Comparison of ENCODE assay signal across 10 mouse cellular contexts in genomic region chr8:106300739-106301715, GRCm38 (mm10). TPM values are rescaled to one million over a fixed set of nuclear protein-coding genes. Genes with fewer than 3 reads are reported as not detected.
A peak's percentile ranks its signal among the peaks of the same experiment; 100 is the strongest.
DNase-seq lines count a peak whose midpoint lies in the region; ATAC-seq and TF ChIP-seq lines count a peak whose summit lies in the region.
"Had no signal": no experiment of that assay in that cellular context is flagged by ENCODE, and none has a peak within 500 bp of the region (broad histone marks: within the 10 kb centered on the region; RNA-seq: fewer than 3 reads in every experiment).

No protein-coding gene starts in this region.

- no peak overlapping the region for H3K4me3 ChIP-seq in hindbrain, postnatal 0 days (ENCODE audit: low read length)
- no peak overlapping the region for H3K4me3 ChIP-seq in neural tube, embryonic 13.5 days

- intact Hi-C loops in gastrocnemius, postnatal 14 days (cut with DNase I; ENCODE audit: low total_unique reads) = no loop called here

- H3K4me1 ChIP-seq in hindbrain, postnatal 0 days (ENCODE audit: insufficient read depth, low read length) = peaks cover 13% of the 10 kb centered on the region
- peaks cover 51% of the 10 kb centered on the region for H3K4me1 ChIP-seq in neural tube, embryonic 13.5 days (replicated peaks)

- H3K9me3 ChIP-seq in hindbrain, postnatal 0 days (ENCODE audit: low read length) = no peaks in the 10 kb centered on the region
- no peaks in the 10 kb centered on the region for H3K9me3 ChIP-seq in neural tube, embryonic 13.5 days

- no peaks in the 10 kb centered on the region for H3K36me3 ChIP-seq in hindbrain, postnatal 0 days (ENCODE audit: insufficient read depth, low read length)
- H3K36me3 ChIP-seq in neural tube, embryonic 13.5 days = no peaks in the 10 kb centered on the region

- no peaks in the 10 kb centered on the region for H3K27me3 ChIP-seq in hindbrain, postnatal 0 days (ENCODE audit: insufficient read depth, low read length)
- H3K27me3 ChIP-seq in neural tube, embryonic 13.5 days = no peaks in the 10 kb centered on the region

- no peak for TF ChIP-seq CTCF in hindbrain, postnatal 0 days (IDR thresholded peaks at IDR 0.05; ENCODE audit: low read depth)

- H3K27ac ChIP-seq in hindbrain, postnatal 0 days = peak overlapping the region; percentile 27; the same call in 1 of the 2 replicates
- peak overlapping the region; percentile 86 for H3K27ac ChIP-seq in neural tube, embryonic 13.5 days (replicated peaks)

- peak; percentile 35; the same call in 1 of the 2 replicates for ATAC-seq in hindbrain, postnatal 0 days
- ATAC-seq in neural tube, embryonic 13.5 days (ENCODE audit: low read depth) = peak; percentile 77

- no peak overlapping the region for H3K9ac ChIP-seq in hindbrain, postnatal 0 days (replicated peaks; ENCODE audit: low read length)
- no peak overlapping the region for H3K9ac ChIP-seq in neural tube, embryonic 13.5 days

- H3K4me2 ChIP-seq in hindbrain, postnatal 0 days (ENCODE audit: low read depth, low read length) = no peak overlapping the region
- peak overlapping the region; percentile 25 for H3K4me2 ChIP-seq in neural tube, embryonic 13.5 days

- peak; percentile 30 for DNase-seq in gastrocnemius, postnatal 10 days
- no peak for DNase-seq in gastrocnemius, postnatal 14 days
- DNase-seq in brain, embryonic 18.5 days (ENCODE audit: low read depth, low spot score) = peak; percentile 30
- DNase-seq in hindbrain, postnatal 0 days (ENCODE audit: low spot score) = peak; percentile 64
- DNase-seq in kidney, postnatal 4 days = no peak
- no peak for DNase-seq in urinary bladder, postnatal 36 days (ENCODE audit: low spot score in 2 of 2)
- no peak for DNase-seq in lung, postnatal 10 days
- DNase-seq: adrenal gland, postnatal 14 days; kidney, postnatal 25 days had no signal

- WGBS in hindbrain, postnatal 0 days = 36% methylated on average over 9 of the region's 9 CpGs
- WGBS in neural tube, embryonic 13.5 days = 33% methylated on average over 9 of the region's 9 CpGs

RNA-seq across cellular contexts. Expression of gene Smpd3, which starts 36.8 kb away (rescaled TPM):
- 1 to 10 TPM; 1.4 to 7.7 TPM for total RNA-seq in gastrocnemius, postnatal 10 days (2021)
- 1 to 10 TPM; 1.4 TPM for total RNA-seq in gastrocnemius, postnatal 14 days (2021)
- 88.3 and 96.1 TPM in 2 replicates for total RNA-seq in hindbrain, postnatal 0 days (2014; rRNA removed)
- 51.6 and 58.2 TPM in 2 replicates for polyA plus RNA-seq in hindbrain, postnatal 0 days (2015; fragmentation: Nextera tagmentation; extraction: Ambion mirVana)
- polyA plus RNA-seq in neural tube, embryonic 13.5 days (2015; fragmentation: Nextera tagmentation; extraction: Ambion mirVana) = 39.4 and 40.2 TPM in 2 replicates

Comparison
In these comparisons a context has a peak if more than half of its experiments do, and no peak if none do; other contexts are left out.
1. DNase-seq: peak in gastrocnemius, postnatal 10 days (single experiment), brain, embryonic 18.5 days (single experiment) and hindbrain, postnatal 0 days (single experiment); none in gastrocnemius, postnatal 14 days (single experiment), kidney, postnatal 4 days (0 of 2), urinary bladder, postnatal 36 days (0 of 2) and lung, postnatal 10 days (single experiment).
2. RNA of gene Smpd3, which starts 36.8 kb away (total RNA-seq): 88.3 to 96.1 TPM in hindbrain, postnatal 0 days; 1.4 to 7.7 TPM in gastrocnemius, postnatal 10 days and 1.4 TPM in gastrocnemius, postnatal 14 days; every median in the first group is over 10 times any median in the second.